Mouse (Mus musculus): ENCODE results near the gene Lrrc4b. TPM values are rescaled to one million over a fixed set of nuclear protein-coding genes. Genes with fewer than 3 reads are reported as not detected.

Lrrc4b gene
- 10 to 100 TPM; 30.1 to 34.1 TPM for total RNA-seq (2021)
- 33.2 and 36.2 TPM in 2 replicates for polyA plus RNA-seq (2012; rRNA removed)
- long read RNA-seq, partial matches to known transcripts: 4 of 13 reads
- long read RNA-seq, other reads (novel, unspliced or antisense): 8 of 13 reads

DNA sequence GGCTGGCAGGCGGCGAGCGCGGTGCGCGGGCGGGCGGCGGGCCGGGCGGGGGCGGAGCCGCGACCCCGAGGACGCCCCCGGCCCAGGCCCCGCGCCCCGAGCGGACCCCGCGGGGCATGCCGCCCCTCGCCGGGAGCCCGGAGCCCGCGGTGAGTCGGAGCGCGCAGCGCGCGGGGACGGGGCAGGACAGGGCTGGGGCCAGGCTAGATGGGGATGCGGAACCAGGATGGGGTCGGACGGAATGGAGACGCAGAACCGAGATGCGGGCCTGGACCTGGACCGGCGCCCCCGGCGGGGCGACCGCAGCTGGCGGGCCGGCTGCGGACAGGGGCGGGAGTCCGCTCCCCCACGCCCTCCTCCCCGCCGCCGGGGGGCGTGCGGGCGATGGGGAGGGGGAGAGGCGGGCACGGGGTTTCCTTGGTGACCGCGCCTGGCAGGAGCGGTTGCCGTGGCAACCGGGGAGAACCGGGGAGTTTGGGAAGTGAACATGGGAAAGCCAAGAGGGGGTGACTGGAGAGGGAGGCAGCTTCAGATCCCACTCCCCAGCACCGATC is at the start of gene Lrrc4b:
Gene Lrrc4b, plus strand, starts transcription at position 51 of the 554 bp plus-strand sequence.
- peaks cover 9% of the 10 kb centered on the region for H3K27me3 ChIP-seq (ENCODE audit: control insufficient read depth, insufficient read depth, low read length)
- no peaks in the 10 kb centered on the region for H3K79me2 ChIP-seq (replicated peaks; ENCODE audit: control insufficient read depth, insufficient read depth, low read length)
- no peak within 1 kb of the TSS for H3K27ac ChIP-seq
- H3K4me3 ChIP-seq: no peak within 1 kb of the TSS
- WGBS: 2% methylated on average over 49 of the region's 69 CpGs
- no peaks in the 10 kb centered on the region for H3K4me1 ChIP-seq (ENCODE audit: control insufficient read depth, insufficient read depth, low read length)
- DNase-seq: no peak
- H3K9ac ChIP-seq (ENCODE audit: low read depth, low read length): no peak within 1 kb of the TSS; the same call in 1 of the 2 replicates
- intact Hi-C loops (cut with DNase I): no loop called here
- no peak for TF ChIP-seq POLR2A (IDR thresholded peaks at IDR 0.05; ENCODE audit: insufficient read depth, low read depth, low read length)
- TF ChIP-seq CTCF (IDR thresholded peaks at IDR 0.05): no peak
- no peak for TF ChIP-seq EP300 (IDR thresholded peaks at IDR 0.05; ENCODE audit: insufficient read depth, low read depth, low read length)
- no peaks in the 10 kb centered on the region for H3K36me3 ChIP-seq (ENCODE audit: control insufficient read depth, insufficient read depth, low read length)

DNA sequence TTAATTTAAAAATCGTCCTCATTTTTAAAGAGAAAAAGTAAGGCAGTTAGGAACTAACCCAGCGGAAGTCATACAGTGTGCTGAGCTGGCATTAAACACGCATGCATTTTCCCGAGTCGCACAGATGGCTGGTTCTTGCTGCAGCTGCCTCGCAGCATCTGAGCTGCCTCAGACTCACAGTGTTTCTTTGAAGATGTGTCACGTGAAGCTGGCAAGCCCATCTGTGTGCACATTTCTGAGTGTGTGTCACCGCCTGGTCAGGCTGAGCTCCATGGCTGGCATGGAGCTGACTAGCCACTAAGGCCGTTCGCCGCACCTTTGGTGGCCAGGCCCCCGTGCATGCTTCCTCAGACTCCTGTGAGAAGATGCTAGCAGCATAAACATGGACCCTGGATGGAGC is 46.3 kb upstream of the Lrrc4b start:
- DNase-seq: no peak
- intact Hi-C loops (cut with DNase I): no loop called here
- Histone ChIP-seq H3K4me3 (no peak overlapping the region), H3K4me1 (ENCODE audit: control insufficient read depth, insufficient read depth, low read length) (no peaks in the 10 kb centered on the region), H3K79me2 (replicated peaks; ENCODE audit: control insufficient read depth, insufficient read depth, low read length) (no peaks in the 10 kb centered on the region), H3K9ac (ENCODE audit: low read depth, low read length) (no peak overlapping the region), H3K36me3 (ENCODE audit: control insufficient read depth, insufficient read depth, low read length) (no peaks in the 10 kb centered on the region), H3K27me3 (ENCODE audit: control insufficient read depth, insufficient read depth, low read length) (no peaks in the 10 kb centered on the region), H3K27ac (no peak overlapping the region)
- WGBS: 70% methylated on average over 12 of the region's 12 CpGs
- TF ChIP-seq CTCF (IDR thresholded peaks at IDR 0.05): no peak

DNA sequence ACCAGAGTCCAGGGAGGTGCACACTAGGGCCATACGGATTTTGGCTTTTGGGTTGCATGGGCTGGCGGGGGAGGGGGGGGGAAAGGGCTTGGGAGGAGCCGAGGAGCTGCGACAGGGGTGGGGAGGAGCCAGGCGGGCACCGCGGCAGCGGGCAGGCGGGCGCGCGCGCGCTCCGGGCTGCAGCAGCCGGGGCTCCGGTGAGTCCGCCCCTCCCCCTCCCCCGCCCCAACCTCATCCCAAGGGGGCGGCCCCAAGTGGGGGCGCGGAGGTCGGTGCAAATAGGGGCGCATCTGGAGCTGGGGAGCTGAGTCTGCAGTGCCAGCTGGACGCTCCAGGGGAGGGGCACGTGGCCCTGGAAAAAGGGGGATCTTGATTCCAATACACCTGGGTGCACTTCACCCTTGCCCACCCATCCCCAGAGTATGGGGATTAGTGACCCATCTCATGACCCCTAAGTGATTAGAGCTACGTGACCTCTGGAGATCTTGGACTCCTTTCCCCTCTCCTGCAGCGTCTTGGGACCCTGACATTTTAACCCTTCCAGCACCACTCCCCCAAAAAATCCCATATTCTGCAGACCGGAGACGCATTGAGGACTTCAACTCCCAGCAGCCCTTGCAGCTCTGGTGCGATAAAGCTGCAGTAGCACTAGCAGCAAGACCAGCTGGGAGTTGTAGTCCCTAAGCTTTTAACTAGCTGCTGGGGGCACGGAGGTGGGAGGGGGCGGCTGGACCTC is 44.7 kb upstream of the Lrrc4b start, which contains the start of gene Syt3:
Gene Syt3, plus strand, starts transcription at position 123 of the 736 bp plus-strand sequence.
- intact Hi-C loops (cut with DNase I): no loop called here
- DNase-seq: peak; percentile 69 to 71
- Histone ChIP-seq H3K27ac (no peak within 1 kb of the TSS; the same call in 1 of the 2 replicates), H3K4me3 (peak within 1 kb of the TSS; percentile 61), H3K4me1 (ENCODE audit: control insufficient read depth, insufficient read depth, low read length) (no peaks in the 10 kb centered on the region), H3K36me3 (ENCODE audit: control insufficient read depth, insufficient read depth, low read length) (no peaks in the 10 kb centered on the region), H3K79me2 (replicated peaks; ENCODE audit: control insufficient read depth, insufficient read depth, low read length) (no peaks in the 10 kb centered on the region), H3K9ac (ENCODE audit: low read depth, low read length) (peak within 1 kb of the TSS; percentile 66), H3K27me3 (ENCODE audit: control insufficient read depth, insufficient read depth, low read length) (no peaks in the 10 kb centered on the region)
- no peak for TF ChIP-seq POLR2A (IDR thresholded peaks at IDR 0.05; ENCODE audit: insufficient read depth, low read depth, low read length)
- no peak for TF ChIP-seq CTCF (IDR thresholded peaks at IDR 0.05)
- TF ChIP-seq EP300 (IDR thresholded peaks at IDR 0.05; ENCODE audit: insufficient read depth, low read depth, low read length): no peak
- under 1% methylated on average over 26 of the region's 33 CpGs for WGBS

DNA sequence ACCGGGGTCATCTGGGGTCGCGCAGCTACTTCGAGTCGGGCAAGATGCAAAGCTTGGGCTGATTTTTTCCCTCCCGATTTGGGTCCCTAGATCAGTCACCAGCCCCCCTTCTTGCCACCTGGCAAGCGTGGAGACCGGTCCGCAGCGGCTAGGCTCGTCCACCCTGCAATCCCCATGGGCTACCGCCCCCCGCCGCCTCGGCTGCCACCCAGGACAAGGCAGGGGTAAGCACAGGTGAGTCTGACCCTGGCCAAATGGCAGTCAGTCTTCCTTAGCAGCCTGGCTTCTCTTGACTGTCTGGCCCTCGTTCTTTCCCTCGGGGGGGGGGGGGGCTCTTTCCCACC is 44.1 kb upstream of the Lrrc4b start:
- no peak for DNase-seq
- no peaks in the 10 kb centered on the region for H3K27me3 ChIP-seq (ENCODE audit: control insufficient read depth, insufficient read depth, low read length)
- TF ChIP-seq EP300 (IDR thresholded peaks at IDR 0.05; ENCODE audit: insufficient read depth, low read depth, low read length): no peak
- no peak for TF ChIP-seq POLR2A (IDR thresholded peaks at IDR 0.05; ENCODE audit: insufficient read depth, low read depth, low read length)
- TF ChIP-seq CTCF (IDR thresholded peaks at IDR 0.05): no peak
- no peak overlapping the region for H3K27ac ChIP-seq
- no peaks in the 10 kb centered on the region for H3K79me2 ChIP-seq (replicated peaks; ENCODE audit: control insufficient read depth, insufficient read depth, low read length)
- no peaks in the 10 kb centered on the region for H3K36me3 ChIP-seq (ENCODE audit: control insufficient read depth, insufficient read depth, low read length)
- no peaks in the 10 kb centered on the region for H3K4me1 ChIP-seq (ENCODE audit: control insufficient read depth, insufficient read depth, low read length)
- intact Hi-C loops (cut with DNase I): no loop called here
- WGBS: 3% methylated on average over 17 of the region's 17 CpGs
- H3K4me3 ChIP-seq: peak overlapping the region; percentile 61
- H3K9ac ChIP-seq (ENCODE audit: low read depth, low read length): peak overlapping the region; percentile 66

DNA sequence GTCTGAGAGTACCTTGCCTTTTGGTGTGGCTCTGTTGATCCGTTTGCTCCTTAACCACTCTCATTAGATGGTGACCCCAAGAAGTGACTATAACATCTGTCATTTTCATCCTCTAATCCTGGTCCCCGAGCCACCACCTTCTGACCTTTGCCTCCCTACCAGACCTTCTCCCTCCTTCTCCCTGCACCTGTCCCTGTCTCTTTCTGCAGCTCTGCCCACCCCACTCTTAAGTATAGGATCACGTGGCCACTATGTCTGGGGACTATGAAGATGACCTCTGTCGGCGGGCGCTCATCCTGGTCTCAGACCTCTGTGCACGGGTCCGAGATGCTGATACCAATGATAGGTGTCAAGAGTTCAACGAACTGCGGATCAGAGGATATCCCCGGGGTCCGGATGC is 43.1 kb upstream of the Lrrc4b start, which contains the start of gene 1700008O03Rik:
Gene 1700008O03Rik, minus strand, starts transcription at position 101 of the 400 bp plus-strand sequence.
- 77% methylated on average over 12 of the region's 12 CpGs for WGBS
- no peaks in the 10 kb centered on the region for H3K4me1 ChIP-seq (ENCODE audit: control insufficient read depth, insufficient read depth, low read length)
- H3K9ac ChIP-seq (ENCODE audit: low read depth, low read length): peak within 1 kb of the TSS; percentile 66
- H3K79me2 ChIP-seq (replicated peaks; ENCODE audit: control insufficient read depth, insufficient read depth, low read length): no peaks in the 10 kb centered on the region
- no peaks in the 10 kb centered on the region for H3K27me3 ChIP-seq (ENCODE audit: control insufficient read depth, insufficient read depth, low read length)
- no peak within 1 kb of the TSS for H3K27ac ChIP-seq
- no peaks in the 10 kb centered on the region for H3K36me3 ChIP-seq (ENCODE audit: control insufficient read depth, insufficient read depth, low read length)
- intact Hi-C loops (cut with DNase I): no loop called here
- no peak for DNase-seq
- TF ChIP-seq POLR2A (IDR thresholded peaks at IDR 0.05; ENCODE audit: insufficient read depth, low read depth, low read length) (no peak), CTCF (IDR thresholded peaks at IDR 0.05) (no peak), EP300 (IDR thresholded peaks at IDR 0.05; ENCODE audit: insufficient read depth, low read depth, low read length) (no peak)
- H3K4me3 ChIP-seq: peak within 1 kb of the TSS; percentile 61

DNA sequence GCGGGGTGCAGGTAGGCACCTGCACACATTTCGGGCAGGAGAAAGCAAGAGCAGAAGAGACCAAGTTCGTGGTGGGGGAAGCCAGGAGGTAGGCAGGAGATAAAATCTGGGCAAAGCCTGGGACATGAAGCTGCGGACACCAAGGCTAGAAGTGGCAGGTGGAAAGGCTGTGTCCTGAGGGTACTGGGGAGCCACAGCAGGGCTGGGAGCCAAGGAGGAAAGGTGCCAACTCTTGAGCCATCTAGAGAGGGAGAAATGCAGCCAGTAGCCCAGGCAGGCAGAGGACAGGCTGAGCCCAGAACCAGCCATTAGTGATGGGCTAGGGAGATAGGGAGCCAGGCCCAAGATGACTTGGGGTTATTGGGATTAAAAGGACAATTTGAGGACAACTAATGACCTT is 37.0 kb upstream of the Lrrc4b start:
- intact Hi-C loops (cut with DNase I): no loop called here
- 81% methylated on average over 4 of the region's 4 CpGs for WGBS
- Histone ChIP-seq H3K4me3 (no peak overlapping the region), H3K27ac (no peak overlapping the region), H3K27me3 (ENCODE audit: control insufficient read depth, insufficient read depth, low read length) (no peaks in the 10 kb centered on the region), H3K4me1 (ENCODE audit: control insufficient read depth, insufficient read depth, low read length) (no peaks in the 10 kb centered on the region), H3K79me2 (replicated peaks; ENCODE audit: control insufficient read depth, insufficient read depth, low read length) (no peaks in the 10 kb centered on the region), H3K9ac (ENCODE audit: low read depth, low read length) (no peak overlapping the region), H3K36me3 (ENCODE audit: control insufficient read depth, insufficient read depth, low read length) (no peaks in the 10 kb centered on the region)
- no peak for DNase-seq
- TF ChIP-seq POLR2A (IDR thresholded peaks at IDR 0.05; ENCODE audit: insufficient read depth, low read depth, low read length): no peak
- TF ChIP-seq EP300 (IDR thresholded peaks at IDR 0.05; ENCODE audit: insufficient read depth, low read depth, low read length): no peak
- TF ChIP-seq CTCF (IDR thresholded peaks at IDR 0.05): no peak
